Mouse (Mus musculus): ENCODE measurements at regions not wholly inside any gene's neighbourhood (a gene's known extent, or its start where the extent isn't known, plus 50 kb on each side); places are given as distances from the start of the nearest gene placed in this dataset.
A peak's percentile ranks its signal among the peaks of the same experiment; 100 is the strongest.

- DNase-seq: peak; percentile 47 to 52
Observed at GRCm38 (mm10) chr9:122064937-122065673, 52.0 kb upstream of the Snrk start.

DNA sequence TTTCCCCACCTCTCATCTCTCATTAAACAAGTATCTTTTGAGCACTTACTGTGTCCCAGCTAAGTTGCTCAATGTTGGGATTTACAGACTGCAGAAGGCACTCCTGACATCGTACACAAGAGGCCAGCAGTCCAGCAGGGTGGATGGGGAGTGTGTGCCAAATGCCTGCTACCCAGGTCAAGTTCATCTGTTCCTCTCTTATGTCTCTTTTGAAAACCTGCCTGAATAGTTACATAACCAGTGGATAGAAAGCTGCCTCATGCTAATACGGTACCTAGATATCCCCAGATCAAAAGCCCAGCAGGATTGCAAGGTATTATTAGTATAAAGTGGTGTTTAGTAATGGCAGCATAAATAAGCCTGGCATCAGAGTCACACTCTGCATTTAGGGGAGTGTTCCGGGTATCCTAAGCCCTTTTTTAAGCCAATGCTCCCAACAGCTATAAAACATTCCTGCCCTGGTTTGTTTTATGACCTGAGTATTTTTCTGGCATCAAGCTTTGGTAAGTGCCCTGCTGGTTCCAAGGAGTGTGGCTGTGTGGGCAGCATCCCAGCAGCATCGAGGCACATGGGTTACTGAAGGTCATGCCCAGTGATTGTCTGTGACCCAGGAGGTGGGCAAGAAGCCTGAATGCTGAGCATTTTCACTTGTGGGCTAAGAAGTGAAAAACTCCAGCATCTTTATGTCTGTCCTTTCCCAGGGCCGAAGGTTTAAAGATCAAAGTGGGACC, 59.1 kb upstream of the Pomgnt2 start:
- peak; percentile 33 to 45 for DNase-seq

- no peak for DNase-seq
Observed at GRCm38 (mm10) chr9:122051716-122052115, 54.8 kb upstream of the Pomgnt2 start.

GRCm38 (mm10) chr9:122051096-122051495, 54.2 kb upstream of the Pomgnt2 start:
- DNase-seq: peak in 1 of 2 experiments; percentile 18

- no peak for DNase-seq
Observed at GRCm38 (mm10) chr9:122048999-122049398, 52.1 kb upstream of the Pomgnt2 start.

- DNase-seq: no peak
Observed at GRCm38 (mm10) chr9:122047962-122048625, 51.2 kb upstream of the Pomgnt2 start.

Measured in adrenal gland, postnatal 36 days (tissue).